Mouse (Mus musculus): ENCODE results near the gene Otud7a. TPM values are rescaled to one million over a fixed set of nuclear protein-coding genes. Genes with fewer than 3 reads are reported as not detected.
"Not testable (repeated sequence)": the region's sequence is repeated elsewhere in the genome, so short reads cannot be mapped to it uniquely, and the experiment has no call there.

Gene Otud7a
- total RNA-seq, 2 experiments from 2014 or later, result 68.3 to 74.7 TPM

- no peak for DNase-seq (ENCODE audit: extremely low spot score in 1 of 2, low spot score in 1 of 2)
These were observed 111.8 kb downstream of the Otud7a start for GRCm38 (mm10) chr7:63556324-63556723.

- no peak for DNase-seq (ENCODE audit: extremely low spot score in 1 of 2, low spot score in 1 of 2)
These were observed 114.4 kb downstream of the Otud7a start for GRCm38 (mm10) chr7:63558918-63559317.

GRCm38 (mm10) chr7:63559679-63560078, 115.1 kb downstream of the Otud7a start:
- no peak for DNase-seq (ENCODE audit: extremely low spot score in 1 of 2, low spot score in 1 of 2)

GRCm38 (mm10) chr7:63583310-63583709, 138.8 kb downstream of the Otud7a start:
- no peak for DNase-seq (ENCODE audit: extremely low spot score in 1 of 2, low spot score in 1 of 2)

GRCm38 (mm10) chr7:63586184-63586870, 141.8 kb downstream of the Otud7a start:
- peak in 1 of 2 experiments; percentile 45 for DNase-seq (ENCODE audit: extremely low spot score in 1 of 2, low spot score in 1 of 2)

- no peak for DNase-seq (ENCODE audit: extremely low spot score in 1 of 2, low spot score in 1 of 2)
These were observed 145.8 kb downstream of the Otud7a start for GRCm38 (mm10) chr7:63590305-63590704.

- DNase-seq (ENCODE audit: extremely low spot score in 1 of 2, low spot score in 1 of 2), result no peak
These were observed 146.8 kb downstream of the Otud7a start for GRCm38 (mm10) chr7:63591322-63591721.

- DNase-seq (ENCODE audit: extremely low spot score in 1 of 2, low spot score in 1 of 2), result no peak
These were observed 147.5 kb downstream of the Otud7a start for GRCm38 (mm10) chr7:63592061-63592460.

GRCm38 (mm10) chr7:63604827-63605226, 160.3 kb downstream of the Otud7a start:
- DNase-seq (ENCODE audit: extremely low spot score in 1 of 2, low spot score in 1 of 2), result no peak

- no peak for DNase-seq (ENCODE audit: extremely low spot score in 1 of 2, low spot score in 1 of 2)
These were observed 172.5 kb downstream of the Otud7a start for GRCm38 (mm10) chr7:63617018-63617417.

GRCm38 (mm10) chr7:63620776-63621340, 176.3 kb downstream of the Otud7a start:
- no peak for DNase-seq (ENCODE audit: extremely low spot score in 1 of 2, low spot score in 1 of 2)

GRCm38 (mm10) chr7:63637651-63638050, 193.1 kb downstream of the Otud7a start:
- DNase-seq (ENCODE audit: extremely low spot score in 1 of 2, low spot score in 1 of 2), result no peak

- DNase-seq (ENCODE audit: extremely low spot score in 1 of 2, low spot score in 1 of 2), result no peak
These were observed 199.5 kb downstream of the Otud7a start for GRCm38 (mm10) chr7:63644002-63644401.

- DNase-seq (ENCODE audit: extremely low spot score in 1 of 2, low spot score in 1 of 2), result no peak
These were observed 202.6 kb downstream of the Otud7a start for GRCm38 (mm10) chr7:63647136-63647535.

GRCm38 (mm10) chr7:63660261-63660660, 215.7 kb downstream of the Otud7a start:
- DNase-seq (ENCODE audit: extremely low spot score in 1 of 2, low spot score in 1 of 2), result no peak

- DNase-seq (ENCODE audit: extremely low spot score in 1 of 2, low spot score in 1 of 2), result no peak
These were observed 218.2 kb downstream of the Otud7a start for GRCm38 (mm10) chr7:63662757-63663156.

- no peak for DNase-seq (ENCODE audit: extremely low spot score in 1 of 2, low spot score in 1 of 2)
These were observed 220.9 kb downstream of the Otud7a start for GRCm38 (mm10) chr7:63665496-63665895.

GRCm38 (mm10) chr7:63667986-63668741, 223.6 kb downstream of the Otud7a start:
- no peak for DNase-seq (ENCODE audit: extremely low spot score in 1 of 2, low spot score in 1 of 2)

- no peak for DNase-seq (ENCODE audit: extremely low spot score in 1 of 2, low spot score in 1 of 2)
These were observed 224.4 kb downstream of the Otud7a start for GRCm38 (mm10) chr7:63668951-63669350.

- not testable (repeated sequence) for DNase-seq (ENCODE audit: extremely low spot score in 1 of 2, low spot score in 1 of 2)
These were observed 226.4 kb downstream of the Otud7a start for GRCm38 (mm10) chr7:63670911-63671310.

GRCm38 (mm10) chr7:63671904-63672303, 227.4 kb downstream of the Otud7a start:
- peak; percentile 52 to 70 for DNase-seq (ENCODE audit: extremely low spot score in 1 of 2, low spot score in 1 of 2)
